Mouse (Mus musculus): Measurements from ENCODE around the gene Timm22. TPM values are rescaled to one million over a fixed set of nuclear protein-coding genes. Genes with fewer than 3 reads are reported as not detected.

The Timm22 gene
- polyA plus RNA-seq, 1 experiment: 105 TPM

DNA sequence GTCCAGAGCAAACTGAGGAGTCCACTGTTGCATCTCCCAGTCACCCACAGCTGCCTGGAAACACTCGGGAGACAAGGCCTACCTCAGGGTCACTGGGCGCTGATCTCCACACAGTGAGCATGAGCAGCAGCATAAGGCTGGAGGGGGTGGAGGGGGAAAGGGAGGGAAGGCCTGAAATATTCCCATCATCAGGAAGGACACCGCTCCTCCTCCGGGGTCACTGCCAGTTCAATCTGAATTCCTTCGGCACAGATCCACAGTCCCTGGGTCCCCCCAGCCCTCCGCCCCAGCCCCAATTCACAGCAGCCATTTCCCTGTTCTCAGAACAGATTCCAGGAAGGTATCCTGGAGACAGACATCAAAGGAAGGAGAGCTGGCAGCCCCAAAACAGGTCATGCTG, 43.6 kb upstream of the Timm22 start:
- peaks cover 93% of the 10 kb centered on the region for H3K79me2 ChIP-seq (ENCODE audit: control insufficient read depth, insufficient read depth)
- no peak overlapping the region for H3K4me3 ChIP-seq (ENCODE audit: insufficient read depth, poor library complexity, severe bottlenecking)
- TF ChIP-seq USF1 (IDR thresholded peaks at IDR 0.05; ENCODE audit: low read depth) (no peak), CTCF (IDR thresholded peaks at IDR 0.05; ENCODE audit: control insufficient read depth, insufficient read depth, insufficient read length) (no peak), MYOG (IDR thresholded peaks at IDR 0.05; ENCODE audit: control insufficient read depth, extremely low read depth, insufficient read length) (no peak), MAX (IDR thresholded peaks at IDR 0.05) (no peak), MYOD1 (IDR thresholded peaks at IDR 0.05; ENCODE audit: control insufficient read depth, insufficient read length, low read depth) (no peak), FOSL1 (IDR thresholded peaks at IDR 0.05; ENCODE audit: insufficient read depth, low read length, poor library complexity, severe bottlenecking) (no peak), CEBPB (IDR thresholded peaks at IDR 0.05; ENCODE audit: low read depth) (no peak)
- no peaks in the 10 kb centered on the region for H3K27me3 ChIP-seq (ENCODE audit: control insufficient read depth, insufficient read depth, insufficient read length)
- peaks cover 21% of the 10 kb centered on the region for H3K79me3 ChIP-seq (ENCODE audit: low read depth)
- H3ac ChIP-seq (ENCODE audit: control insufficient read depth, insufficient read length, low read depth): no peak overlapping the region
- no peaks in the 10 kb centered on the region for H3K36me3 ChIP-seq (ENCODE audit: control insufficient read depth, insufficient read depth)

- Histone ChIP-seq H3K79me3 (ENCODE audit: low read depth) (peaks cover 21% of the 10 kb centered on the region), H3ac (ENCODE audit: control insufficient read depth, insufficient read length, low read depth) (no peak overlapping the region), H3K36me3 (ENCODE audit: control insufficient read depth, insufficient read depth) (no peaks in the 10 kb centered on the region), H3K27me3 (ENCODE audit: control insufficient read depth, insufficient read depth, insufficient read length) (no peaks in the 10 kb centered on the region), H3K79me2 (ENCODE audit: control insufficient read depth, insufficient read depth) (peaks cover 93% of the 10 kb centered on the region), H3K4me3 (ENCODE audit: insufficient read depth, poor library complexity, severe bottlenecking) (no peak overlapping the region)
- TF ChIP-seq CTCF (IDR thresholded peaks at IDR 0.05; ENCODE audit: control insufficient read depth, insufficient read depth, insufficient read length): no peak
- TF ChIP-seq CEBPB (IDR thresholded peaks at IDR 0.05; ENCODE audit: low read depth): no peak
- no peak for TF ChIP-seq FOSL1 (IDR thresholded peaks at IDR 0.05; ENCODE audit: insufficient read depth, low read length, poor library complexity, severe bottlenecking)
- TF ChIP-seq MYOG (IDR thresholded peaks at IDR 0.05; ENCODE audit: control insufficient read depth, extremely low read depth, insufficient read length): no peak
- no peak for TF ChIP-seq MYOD1 (IDR thresholded peaks at IDR 0.05; ENCODE audit: control insufficient read depth, insufficient read length, low read depth)
- TF ChIP-seq USF1 (IDR thresholded peaks at IDR 0.05; ENCODE audit: low read depth): no peak
- TF ChIP-seq MAX (IDR thresholded peaks at IDR 0.05): no peak
Observed at GRCm38 (mm10) chr11:76363636-76364035, 43.1 kb upstream of the Timm22 start.

DNA sequence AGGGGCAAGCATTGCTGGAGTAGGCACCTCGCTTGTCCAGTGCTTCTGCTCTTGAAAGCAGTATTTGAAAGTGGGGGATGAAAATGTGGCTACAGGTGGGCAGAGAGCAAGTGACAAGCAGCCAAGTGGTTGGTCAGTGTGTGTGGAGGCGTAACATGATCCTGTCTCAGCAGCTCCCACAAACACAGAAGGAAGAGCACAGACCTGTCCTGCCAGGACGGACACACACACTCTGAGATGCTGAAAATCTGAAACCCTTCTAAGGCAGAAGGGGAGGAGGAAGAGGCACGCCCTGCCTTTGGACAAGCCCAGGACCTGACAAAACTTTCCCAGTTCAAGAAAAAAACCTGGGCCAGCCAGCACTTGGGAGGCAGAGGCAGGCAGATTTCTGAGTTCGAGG, 42.7 kb upstream of the Timm22 start:
- TF ChIP-seq USF1 (IDR thresholded peaks at IDR 0.05; ENCODE audit: low read depth) (no peak), CEBPB (IDR thresholded peaks at IDR 0.05; ENCODE audit: low read depth) (no peak), MAX (IDR thresholded peaks at IDR 0.05) (no peak), FOSL1 (IDR thresholded peaks at IDR 0.05; ENCODE audit: insufficient read depth, low read length, poor library complexity, severe bottlenecking) (no peak), MYOG (IDR thresholded peaks at IDR 0.05; ENCODE audit: control insufficient read depth, extremely low read depth, insufficient read length) (no peak), CTCF (IDR thresholded peaks at IDR 0.05; ENCODE audit: control insufficient read depth, insufficient read depth, insufficient read length) (no peak), MYOD1 (IDR thresholded peaks at IDR 0.05; ENCODE audit: control insufficient read depth, insufficient read length, low read depth) (no peak)
- Histone ChIP-seq H3ac (ENCODE audit: control insufficient read depth, insufficient read length, low read depth) (no peak overlapping the region), H3K79me3 (ENCODE audit: low read depth) (peaks cover 22% of the 10 kb centered on the region), H3K36me3 (ENCODE audit: control insufficient read depth, insufficient read depth) (no peaks in the 10 kb centered on the region), H3K4me3 (ENCODE audit: insufficient read depth, poor library complexity, severe bottlenecking) (no peak overlapping the region), H3K79me2 (ENCODE audit: control insufficient read depth, insufficient read depth) (peaks cover 94% of the 10 kb centered on the region), H3K27me3 (ENCODE audit: control insufficient read depth, insufficient read depth, insufficient read length) (no peaks in the 10 kb centered on the region)

GRCm38 (mm10) chr11:76366720-76367119, 40.0 kb upstream of the Timm22 start:
- Histone ChIP-seq H3K79me3 (ENCODE audit: low read depth) (peaks cover 15% of the 10 kb centered on the region), H3K27me3 (ENCODE audit: control insufficient read depth, insufficient read depth, insufficient read length) (no peaks in the 10 kb centered on the region), H3K79me2 (ENCODE audit: control insufficient read depth, insufficient read depth) (peaks cover 94% of the 10 kb centered on the region), H3ac (ENCODE audit: control insufficient read depth, insufficient read length, low read depth) (no peak overlapping the region), H3K4me3 (ENCODE audit: insufficient read depth, poor library complexity, severe bottlenecking) (no peak overlapping the region), H3K36me3 (ENCODE audit: control insufficient read depth, insufficient read depth) (no peaks in the 10 kb centered on the region)
- TF ChIP-seq USF1 (IDR thresholded peaks at IDR 0.05; ENCODE audit: low read depth) (no peak), FOSL1 (IDR thresholded peaks at IDR 0.05; ENCODE audit: insufficient read depth, low read length, poor library complexity, severe bottlenecking) (no peak), MYOG (IDR thresholded peaks at IDR 0.05; ENCODE audit: control insufficient read depth, extremely low read depth, insufficient read length) (no peak), MYOD1 (IDR thresholded peaks at IDR 0.05; ENCODE audit: control insufficient read depth, insufficient read length, low read depth) (no peak), MAX (IDR thresholded peaks at IDR 0.05) (no peak), CTCF (IDR thresholded peaks at IDR 0.05; ENCODE audit: control insufficient read depth, insufficient read depth, insufficient read length) (no peak), CEBPB (IDR thresholded peaks at IDR 0.05; ENCODE audit: low read depth) (no peak)

DNA sequence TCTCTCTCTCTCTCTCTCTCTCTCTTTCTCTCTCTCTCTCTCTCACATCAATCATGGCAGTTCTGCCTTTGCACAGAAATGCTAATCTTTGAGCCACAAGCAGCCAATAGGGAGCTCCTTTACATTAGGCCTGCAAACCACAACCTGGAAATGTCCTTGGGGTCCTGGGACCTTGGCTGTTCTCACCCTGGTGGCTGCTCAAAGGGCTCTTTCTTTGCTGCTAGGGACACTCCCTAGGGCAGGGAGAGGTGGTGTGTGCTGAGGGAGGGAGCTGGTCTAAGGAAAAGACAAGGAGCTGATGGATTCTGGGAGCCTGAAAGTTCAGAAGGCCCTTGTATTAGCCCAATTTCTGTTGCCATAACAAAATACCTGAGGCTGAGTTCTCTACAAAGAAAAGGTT, 36.3 kb upstream of the Timm22 start:
- Histone ChIP-seq H3K27me3 (ENCODE audit: control insufficient read depth, insufficient read depth, insufficient read length) (no peaks in the 10 kb centered on the region), H3K36me3 (ENCODE audit: control insufficient read depth, insufficient read depth) (no peaks in the 10 kb centered on the region), H3K79me2 (ENCODE audit: control insufficient read depth, insufficient read depth) (peaks cover 91% of the 10 kb centered on the region), H3K79me3 (ENCODE audit: low read depth) (peaks cover 22% of the 10 kb centered on the region), H3ac (ENCODE audit: control insufficient read depth, insufficient read length, low read depth) (no peak overlapping the region), H3K4me3 (ENCODE audit: insufficient read depth, poor library complexity, severe bottlenecking) (no peak overlapping the region)
- TF ChIP-seq USF1 (IDR thresholded peaks at IDR 0.05; ENCODE audit: low read depth) (no peak), CEBPB (IDR thresholded peaks at IDR 0.05; ENCODE audit: low read depth) (no peak), MYOG (IDR thresholded peaks at IDR 0.05; ENCODE audit: control insufficient read depth, extremely low read depth, insufficient read length) (no peak), CTCF (IDR thresholded peaks at IDR 0.05; ENCODE audit: control insufficient read depth, insufficient read depth, insufficient read length) (no peak), MYOD1 (IDR thresholded peaks at IDR 0.05; ENCODE audit: control insufficient read depth, insufficient read length, low read depth) (no peak), FOSL1 (IDR thresholded peaks at IDR 0.05; ENCODE audit: insufficient read depth, low read length, poor library complexity, severe bottlenecking) (no peak), MAX (IDR thresholded peaks at IDR 0.05) (no peak)

- Histone ChIP-seq H3K27me3 (ENCODE audit: control insufficient read depth, insufficient read depth, insufficient read length) (no peaks in the 10 kb centered on the region), H3ac (ENCODE audit: control insufficient read depth, insufficient read length, low read depth) (no peak overlapping the region), H3K79me3 (ENCODE audit: low read depth) (peaks cover 22% of the 10 kb centered on the region), H3K79me2 (ENCODE audit: control insufficient read depth, insufficient read depth) (peaks cover 94% of the 10 kb centered on the region), H3K4me3 (ENCODE audit: insufficient read depth, poor library complexity, severe bottlenecking) (no peak overlapping the region), H3K36me3 (ENCODE audit: control insufficient read depth, insufficient read depth) (no peaks in the 10 kb centered on the region)
- TF ChIP-seq MYOG (IDR thresholded peaks at IDR 0.05; ENCODE audit: control insufficient read depth, extremely low read depth, insufficient read length) (no peak), FOSL1 (IDR thresholded peaks at IDR 0.05; ENCODE audit: insufficient read depth, low read length, poor library complexity, severe bottlenecking) (no peak), MAX (IDR thresholded peaks at IDR 0.05) (no peak), CEBPB (IDR thresholded peaks at IDR 0.05; ENCODE audit: low read depth) (no peak), USF1 (IDR thresholded peaks at IDR 0.05; ENCODE audit: low read depth) (no peak), MYOD1 (IDR thresholded peaks at IDR 0.05; ENCODE audit: control insufficient read depth, insufficient read length, low read depth) (no peak), CTCF (IDR thresholded peaks at IDR 0.05; ENCODE audit: control insufficient read depth, insufficient read depth, insufficient read length) (no peak)
Observed at GRCm38 (mm10) chr11:76372120-76372519, 34.6 kb upstream of the Timm22 start.
